Mouse (Mus musculus): ENCODE measurements around the gene Agap1. TPM values are rescaled to one million over a fixed set of nuclear protein-coding genes. Genes with fewer than 3 reads are reported as not detected.

Gene Agap1
- total and polyA plus RNA-seq, 2 experiments from 2014 or later: 45.9 to 175 TPM

DNA sequence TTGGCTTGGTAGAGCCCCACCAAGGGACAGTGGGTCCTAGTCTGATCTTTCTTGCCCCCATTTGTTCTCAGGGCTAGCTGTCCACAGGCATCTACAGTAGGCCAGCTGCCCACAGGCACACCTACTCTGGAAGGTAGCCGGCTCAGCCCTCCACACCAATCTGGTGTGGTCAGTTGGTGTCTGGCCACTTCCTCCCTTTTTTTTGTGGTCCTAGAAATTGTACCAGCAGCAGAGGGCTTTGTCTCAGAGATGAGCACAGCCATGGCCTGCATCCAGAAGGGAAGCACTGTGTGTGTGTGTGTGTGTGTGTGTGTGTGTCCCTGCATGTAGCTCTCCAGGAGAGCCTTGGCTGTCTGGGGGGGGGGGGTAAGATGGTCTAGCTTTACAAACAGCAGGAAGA is 103.5 kb downstream of the Agap1 start:
- Histone ChIP-seq H3K4me3 (ENCODE audit: low read depth, low read length) (no peak overlapping the region), H3K9me3 (ENCODE audit: low read length) (no peaks in the 10 kb centered on the region), H3K4me2 (ENCODE audit: low read depth, low read length, poor library complexity, severe bottlenecking) (no peak overlapping the region), H3K4me1 (ENCODE audit: insufficient read depth, low read length) (peaks cover 10% of the 10 kb centered on the region), H3K27me3 (ENCODE audit: insufficient read depth, low read length) (no peaks in the 10 kb centered on the region), H3K27ac (ENCODE audit: low read depth, low read length) (no peak overlapping the region), H3K36me3 (ENCODE audit: insufficient read depth, low read length) (no peaks in the 10 kb centered on the region), H3K9ac (replicated peaks; ENCODE audit: low read length, poor library complexity, severe bottlenecking) (no peak overlapping the region)
- ATAC-seq (ENCODE audit: low FRiP score) (no peak), DNase-seq (ENCODE audit: low spot score) (no peak)
- no peak for TF ChIP-seq CTCF (IDR thresholded peaks at IDR 0.05)
- 82% methylated on average over 1 of the region's 1 CpGs for WGBS

GRCm38 (mm10) chr1:89563399-89563798 is 108.8 kb downstream of the Agap1 start:
- H3K36me3 ChIP-seq (ENCODE audit: insufficient read depth, low read length): no peaks in the 10 kb centered on the region
- TF ChIP-seq CTCF (IDR thresholded peaks at IDR 0.05): no peak
- DNase-seq (ENCODE audit: low spot score): no peak
- no peak overlapping the region for H3K27ac ChIP-seq (ENCODE audit: low read depth, low read length)
- ATAC-seq (ENCODE audit: low FRiP score): no peak
- H3K9me3 ChIP-seq (ENCODE audit: low read length): no peaks in the 10 kb centered on the region
- no peak overlapping the region for H3K9ac ChIP-seq (replicated peaks; ENCODE audit: low read length, poor library complexity, severe bottlenecking)
- H3K27me3 ChIP-seq (ENCODE audit: insufficient read depth, low read length): no peaks in the 10 kb centered on the region
- H3K4me3 ChIP-seq (ENCODE audit: low read depth, low read length): no peak overlapping the region
- no peak overlapping the region for H3K4me2 ChIP-seq (ENCODE audit: low read depth, low read length, poor library complexity, severe bottlenecking)
- peaks cover 32% of the 10 kb centered on the region for H3K4me1 ChIP-seq (ENCODE audit: insufficient read depth, low read length)
- 84% methylated on average over 4 of the region's 4 CpGs for WGBS

DNA sequence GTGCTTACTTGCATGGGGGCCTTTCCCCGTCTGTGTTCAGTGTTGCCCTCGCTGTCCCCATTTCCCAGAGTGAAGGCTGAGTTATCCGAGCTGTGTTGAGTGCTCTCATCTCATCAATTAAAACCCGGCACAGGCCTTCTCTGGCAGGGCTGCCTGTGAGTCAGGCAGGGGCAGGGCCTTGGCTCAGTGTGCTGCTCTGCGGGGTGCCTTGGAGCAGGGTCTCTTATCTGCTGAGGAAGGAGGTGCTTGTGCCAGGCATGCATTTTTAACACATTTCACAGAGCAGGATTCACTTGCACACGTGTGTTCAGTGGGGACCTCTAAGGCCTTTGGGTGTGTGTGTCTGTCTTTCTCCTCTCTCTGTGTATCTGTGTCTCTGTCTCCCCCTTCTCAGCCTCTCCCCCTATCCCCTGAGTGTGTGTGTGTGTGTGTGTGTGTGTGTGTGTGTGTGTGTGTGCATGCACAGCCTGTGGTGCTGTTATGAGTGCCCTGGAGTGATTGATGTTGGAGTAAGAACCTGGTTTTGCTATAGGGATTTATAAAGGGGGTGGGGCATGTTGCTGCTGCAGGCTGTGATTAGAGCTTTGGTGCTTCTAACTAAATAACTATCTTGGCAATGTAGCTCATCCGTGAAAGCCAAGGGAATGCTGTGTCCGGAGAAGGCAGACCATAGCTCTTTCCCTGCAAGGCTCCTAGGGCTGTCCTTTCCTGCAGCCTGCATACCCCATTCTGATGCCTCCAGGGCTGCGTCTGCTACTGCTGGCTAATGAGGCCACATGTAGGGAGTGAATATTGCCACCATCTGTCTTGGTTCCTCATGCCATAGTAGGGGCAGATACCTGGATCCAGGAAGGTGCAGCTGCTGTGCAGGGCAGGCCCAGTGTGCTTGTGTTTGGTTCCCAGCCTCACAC is 112.2 kb downstream of the Agap1 start:
- Histone ChIP-seq H3K27me3 (ENCODE audit: insufficient read depth, low read length) (no peaks in the 10 kb centered on the region), H3K4me1 (ENCODE audit: insufficient read depth, low read length) (peaks cover 33% of the 10 kb centered on the region), H3K4me2 (ENCODE audit: low read depth, low read length, poor library complexity, severe bottlenecking) (no peak overlapping the region), H3K9me3 (ENCODE audit: low read length) (no peaks in the 10 kb centered on the region), H3K36me3 (ENCODE audit: insufficient read depth, low read length) (no peaks in the 10 kb centered on the region), H3K27ac (ENCODE audit: low read depth, low read length) (peak overlapping the region; percentile 63), H3K4me3 (ENCODE audit: low read depth, low read length) (no peak overlapping the region), H3K9ac (replicated peaks; ENCODE audit: low read length, poor library complexity, severe bottlenecking) (peak overlapping the region; percentile 36; the same call in 1 of the 2 replicates)
- ATAC-seq (ENCODE audit: low FRiP score) (peak; percentile 53), DNase-seq (ENCODE audit: low spot score) (peak; percentile 32)
- WGBS: 11% methylated on average over 9 of the region's 9 CpGs
- no peak for TF ChIP-seq CTCF (IDR thresholded peaks at IDR 0.05)

- no peak overlapping the region for H3K4me2 ChIP-seq (ENCODE audit: low read depth, low read length, poor library complexity, severe bottlenecking)
- no peaks in the 10 kb centered on the region for H3K36me3 ChIP-seq (ENCODE audit: insufficient read depth, low read length)
- H3K4me3 ChIP-seq (ENCODE audit: low read depth, low read length): no peak overlapping the region
- 68% methylated on average over 6 of the region's 6 CpGs for WGBS
- H3K9me3 ChIP-seq (ENCODE audit: low read length): no peaks in the 10 kb centered on the region
- H3K4me1 ChIP-seq (ENCODE audit: insufficient read depth, low read length): peaks cover 33% of the 10 kb centered on the region
- no peak for ATAC-seq (ENCODE audit: low FRiP score)
- no peak for DNase-seq (ENCODE audit: low spot score)
- TF ChIP-seq CTCF (IDR thresholded peaks at IDR 0.05): no peak
- no peaks in the 10 kb centered on the region for H3K27me3 ChIP-seq (ENCODE audit: insufficient read depth, low read length)
- H3K9ac ChIP-seq (replicated peaks; ENCODE audit: low read length, poor library complexity, severe bottlenecking): no peak overlapping the region
- no peak overlapping the region for H3K27ac ChIP-seq (ENCODE audit: low read depth, low read length)
Measured at GRCm38 (mm10) chr1:89568546-89569405, 114.2 kb downstream of the Agap1 start.

- H3K9ac ChIP-seq (replicated peaks; ENCODE audit: low read length, poor library complexity, severe bottlenecking): no peak overlapping the region
- H3K4me2 ChIP-seq (ENCODE audit: low read depth, low read length, poor library complexity, severe bottlenecking): no peak overlapping the region
- no peak for DNase-seq (ENCODE audit: low spot score)
- no peak overlapping the region for H3K27ac ChIP-seq (ENCODE audit: low read depth, low read length)
- H3K36me3 ChIP-seq (ENCODE audit: insufficient read depth, low read length): no peaks in the 10 kb centered on the region
- H3K4me1 ChIP-seq (ENCODE audit: insufficient read depth, low read length): peaks cover 28% of the 10 kb centered on the region
- H3K27me3 ChIP-seq (ENCODE audit: insufficient read depth, low read length): no peaks in the 10 kb centered on the region
- ATAC-seq (ENCODE audit: low FRiP score): no peak
- H3K4me3 ChIP-seq (ENCODE audit: low read depth, low read length): no peak overlapping the region
- H3K9me3 ChIP-seq (ENCODE audit: low read length): no peaks in the 10 kb centered on the region
- TF ChIP-seq CTCF (IDR thresholded peaks at IDR 0.05): no peak
- 82% methylated on average over 4 of the region's 4 CpGs for WGBS
Measured at GRCm38 (mm10) chr1:89570522-89571299, 116.1 kb downstream of the Agap1 start.
